Mouse (Mus musculus) lung, postnatal 0 days (tissue): ENCODE data around the gene Robo1. TPM values are rescaled to one million over a fixed set of nuclear protein-coding genes. Genes with fewer than 3 reads are reported as not detected.

ENCODE experiments used
- ATAC-seq: fragments of 200-750 bp; cut with Nextera tagmentation; 2 replicates; pipeline ENCODE4 v1.8.0; 2017; ENCODE audit warnings: moderate library complexity
- DNase-seq: peaks from one replicate; pipeline ENCODE4 v3.0.0-alpha.2; 2016; ENCODE audit warnings: low spot score
- H3K27ac ChIP-seq: fragments of 300-500 bp; sonication (generic); 2 replicates; pipeline ENCODE4 v1.5.1; 2014; ENCODE audit warnings: antibody characterized with exemption, mild to moderate bottlenecking, low read length, mixed read lengths
- H3K27me3 ChIP-seq: fragments of 300-500 bp; sonication (generic); replicated peaks from 2 replicates; pipeline ENCODE4 v1.6.1; 2014; ENCODE audit warnings: low read length, mixed read lengths; ENCODE audit not compliant: insufficient read depth
- H3K36me3 ChIP-seq: fragments of 300-500 bp; sonication (generic); 2 replicates; pipeline ENCODE4 v1.6.1; 2014; ENCODE audit warnings: low read length, mixed read lengths; ENCODE audit not compliant: insufficient read depth
- H3K4me1 ChIP-seq: fragments of 300-500 bp; sonication (generic); 2 replicates; pipeline ENCODE4 v1.6.1; 2014; ENCODE audit warnings: antibody characterized with exemption, low read depth, low read length, mixed read lengths; ENCODE audit not compliant: insufficient read depth
- H3K4me2 ChIP-seq: fragments of 300-500 bp; sonication (generic); replicated peaks from 2 replicates; pipeline ENCODE4 v1.6.1; 2014; ENCODE audit warnings: low read depth, mild to moderate bottlenecking, low read length, moderate library complexity, mixed read lengths
- H3K4me3 ChIP-seq: fragments of 300-500 bp; sonication (generic); 2 replicates; pipeline ENCODE4 v1.5.1; 2014; ENCODE audit warnings: low read depth, low read length
- H3K9ac ChIP-seq: fragments of 300-500 bp; sonication (generic); replicated peaks from 2 replicates; pipeline ENCODE4 v1.6.1; 2014; ENCODE audit warnings: low read depth, mild to moderate bottlenecking
- H3K9me3 ChIP-seq: fragments of 300-500 bp; sonication (generic); 2 replicates; pipeline ENCODE4 v1.6.1; 2016; ENCODE audit warnings: low read length, mixed read lengths
- CTCF ChIP-seq: IDR thresholded peaks from 2 replicates; pipeline ENCODE4 v1.5.1; 2016; ENCODE audit warnings: antibody characterized with exemption, mild to moderate bottlenecking
- EP300 ChIP-seq: IDR thresholded peaks from 2 replicates; pipeline ENCODE4 v1.6.1; 2016; ENCODE audit warnings: antibody characterized with exemption, mild to moderate bottlenecking, control low read depth
- whole genome bisulfite sequencing: fragments of 180-500 bp; shearing (Covaris S2); extraction: QIAGEN DNeasy Blood & Tissue Kit; methylation state at CpG from one replicate; pipeline ENCODE4 v1.1.7; 2014; 5-methylcytosine and 5-hydroxymethylcytosine counted together
- polyA plus RNA-seq: library from polyadenylated mRNA; unstranded; fragments of >200 nt; fragmentation: Nextera tagmentation; extraction: Ambion mirVana; gene quantifications from 2 replicates; pipeline ENCODE4 v1.2.1, GENCODE M21; 2015

Robo1 gene
- polyA plus RNA-seq, 1 experiment from 2014 or later: 7.0 TPM

- no peaks in the 10 kb centered on the region for H3K36me3 ChIP-seq
- TF ChIP-seq EP300 (no peak), CTCF (no peak)
- no peak for ATAC-seq
- no peak overlapping the region for H3K4me3 ChIP-seq
- H3K4me1 ChIP-seq: no peaks in the 10 kb centered on the region
- H3K27ac ChIP-seq: no peak overlapping the region
- no peaks in the 10 kb centered on the region for H3K9me3 ChIP-seq
- 91% methylated on average over 6 of the region's 6 CpGs for WGBS
- no peak overlapping the region for H3K4me2 ChIP-seq
- H3K9ac ChIP-seq: no peak overlapping the region
- no peak for DNase-seq
- H3K27me3 ChIP-seq: no peaks in the 10 kb centered on the region
These were observed 478.0 kb downstream of the Robo1 start for GRCm38 (mm10) chr16:72786079-72786478.

- ATAC-seq: no peak
- Histone ChIP-seq H3K36me3 (no peaks in the 10 kb centered on the region), H3K4me2 (no peak overlapping the region), H3K4me3 (no peak overlapping the region), H3K9ac (no peak overlapping the region), H3K27me3 (no peaks in the 10 kb centered on the region), H3K4me1 (no peaks in the 10 kb centered on the region), H3K9me3 (no peaks in the 10 kb centered on the region), H3K27ac (no peak overlapping the region)
- 82% methylated on average over 5 of the region's 5 CpGs for WGBS
- TF ChIP-seq EP300: no peak
- no peak for TF ChIP-seq CTCF
- DNase-seq: no peak
These were observed 478.5 kb downstream of the Robo1 start for GRCm38 (mm10) chr16:72786636-72787035.

- WGBS: 57% methylated on average over 7 of the region's 7 CpGs
- Histone ChIP-seq H3K9ac (no peak overlapping the region), H3K27me3 (no peaks in the 10 kb centered on the region), H3K4me3 (no peak overlapping the region), H3K9me3 (no peaks in the 10 kb centered on the region), H3K4me2 (no peak overlapping the region), H3K27ac (no peak overlapping the region), H3K4me1 (no peaks in the 10 kb centered on the region), H3K36me3 (no peaks in the 10 kb centered on the region)
- no peak for TF ChIP-seq CTCF
- DNase-seq (no peak), ATAC-seq (no peak)
These were observed 479.9 kb downstream of the Robo1 start for GRCm38 (mm10) chr16:72788017-72788416.

- TF ChIP-seq CTCF: no peak
- TF ChIP-seq EP300: no peak
- H3K9ac ChIP-seq: no peak overlapping the region
- H3K36me3 ChIP-seq: no peaks in the 10 kb centered on the region
- no peak overlapping the region for H3K27ac ChIP-seq
- H3K4me3 ChIP-seq: no peak overlapping the region
- no peak overlapping the region; the same call in 1 of the 2 replicates for H3K4me2 ChIP-seq
- H3K27me3 ChIP-seq: no peaks in the 10 kb centered on the region
- peak; percentile 53 for DNase-seq
- H3K9me3 ChIP-seq: no peaks in the 10 kb centered on the region
- ATAC-seq: peak; percentile 35; the same call in 1 of the 2 replicates
- H3K4me1 ChIP-seq: no peaks in the 10 kb centered on the region
- 53% methylated on average over 9 of the region's 9 CpGs for WGBS
These were observed 483.1 kb downstream of the Robo1 start for GRCm38 (mm10) chr16:72791181-72791705.

- Histone ChIP-seq H3K4me1 (no peaks in the 10 kb centered on the region), H3K27me3 (no peaks in the 10 kb centered on the region), H3K27ac (no peak overlapping the region), H3K36me3 (no peaks in the 10 kb centered on the region), H3K4me2 (no peak overlapping the region), H3K4me3 (no peak overlapping the region), H3K9me3 (no peaks in the 10 kb centered on the region), H3K9ac (no peak overlapping the region)
- WGBS: 60% methylated on average over 6 of the region's 6 CpGs
- ATAC-seq (no peak), DNase-seq (no peak)
- TF ChIP-seq CTCF (no peak), EP300 (no peak)
These were observed 486.7 kb downstream of the Robo1 start for GRCm38 (mm10) chr16:72794692-72795378.

GRCm38 (mm10) chr16:72795379-72795712, 487.2 kb downstream of the Robo1 start:
- 61% methylated on average over 1 of the region's 1 CpGs for WGBS
- H3K4me2 ChIP-seq: no peak overlapping the region
- H3K9me3 ChIP-seq: no peaks in the 10 kb centered on the region
- no peak overlapping the region for H3K4me3 ChIP-seq
- no peaks in the 10 kb centered on the region for H3K36me3 ChIP-seq
- no peaks in the 10 kb centered on the region for H3K4me1 ChIP-seq
- no peak overlapping the region for H3K9ac ChIP-seq
- no peak for ATAC-seq
- no peak for DNase-seq
- no peaks in the 10 kb centered on the region for H3K27me3 ChIP-seq
- TF ChIP-seq EP300 (no peak), CTCF (no peak)
- no peak overlapping the region for H3K27ac ChIP-seq
